Mouse (Mus musculus) heart, embryonic 11.5 days (tissue): ENCODE results near the gene Trappc11. TPM values are rescaled to one million over a fixed set of nuclear protein-coding genes. Genes with fewer than 3 reads are reported as not detected.
A peak's percentile ranks its signal among the peaks of the same experiment; 100 is the strongest.

ENCODE experiments used
- ATAC-seq: fragments of 200-750 bp; cut with Nextera tagmentation; replicated peaks from 2 replicates; pipeline ENCODE4 v1.8.0; 2017; ENCODE audit warnings: moderate library complexity; ENCODE audit not compliant: insufficient number of reproducible peaks, low FRiP score, low TSS enrichment
- H3K27ac ChIP-seq: fragments of 300-500 bp; sonication (generic); 2 replicates; pipeline ENCODE4 v1.5.1; 2014; ENCODE audit warnings: mild to moderate bottlenecking, low read depth, low read length
- H3K27me3 ChIP-seq: fragments of 300-500 bp; sonication (generic); 2 replicates; pipeline ENCODE4 v1.6.1; 2014; ENCODE audit warnings: mild to moderate bottlenecking, low read length, mixed read lengths; ENCODE audit not compliant: control insufficient read depth, insufficient read depth
- H3K36me3 ChIP-seq: fragments of 300-500 bp; sonication (generic); 2 replicates; pipeline ENCODE4 v1.6.1; 2014; ENCODE audit warnings: mild to moderate bottlenecking, low read length, moderate library complexity, mixed read lengths; ENCODE audit not compliant: control insufficient read depth, insufficient read depth
- H3K4me1 ChIP-seq: fragments of 300-500 bp; sonication (generic); 2 replicates; pipeline ENCODE4 v1.6.1; 2014; ENCODE audit warnings: low read length; ENCODE audit not compliant: control insufficient read depth, insufficient read depth
- H3K4me2 ChIP-seq: fragments of 300-500 bp; sonication (generic); 2 replicates; pipeline ENCODE4 v1.6.1; 2014; ENCODE audit warnings: mild to moderate bottlenecking, moderate library complexity
- H3K4me3 ChIP-seq: fragments of 300-500 bp; sonication (generic); 2 replicates; pipeline ENCODE4 v1.5.1; 2014; ENCODE audit warnings: low read depth, low read length
- H3K9ac ChIP-seq: fragments of 300-500 bp; sonication (generic); 2 replicates; pipeline ENCODE4 v1.6.1; 2014; ENCODE audit warnings: mild to moderate bottlenecking, low read depth, low read length, moderate library complexity
- H3K9me3 ChIP-seq: fragments of 300-500 bp; sonication (generic); replicated peaks from 2 replicates; pipeline ENCODE4 v1.6.1; 2016; ENCODE audit warnings: low read length; ENCODE audit not compliant: control insufficient read depth
- whole genome bisulfite sequencing: fragments of 180-500 bp; shearing (Covaris S2); extraction: QIAGEN DNeasy Blood & Tissue Kit; methylation state at CpG from one replicate; pipeline ENCODE4 v1.1.7; 2014; ENCODE audit not compliant: insufficient replicate concordance; 5-methylcytosine and 5-hydroxymethylcytosine counted together
- polyA plus RNA-seq: library from polyadenylated mRNA; unstranded; fragments of >200 nt; fragmentation: Nextera tagmentation; extraction: Ambion mirVana; gene quantifications from 2 replicates; pipeline ENCODE4 v1.2.1, GENCODE M21; 2014

Gene Trappc11
- 25.1 and 29.3 TPM in 2 replicates for polyA plus RNA-seq

DNA sequence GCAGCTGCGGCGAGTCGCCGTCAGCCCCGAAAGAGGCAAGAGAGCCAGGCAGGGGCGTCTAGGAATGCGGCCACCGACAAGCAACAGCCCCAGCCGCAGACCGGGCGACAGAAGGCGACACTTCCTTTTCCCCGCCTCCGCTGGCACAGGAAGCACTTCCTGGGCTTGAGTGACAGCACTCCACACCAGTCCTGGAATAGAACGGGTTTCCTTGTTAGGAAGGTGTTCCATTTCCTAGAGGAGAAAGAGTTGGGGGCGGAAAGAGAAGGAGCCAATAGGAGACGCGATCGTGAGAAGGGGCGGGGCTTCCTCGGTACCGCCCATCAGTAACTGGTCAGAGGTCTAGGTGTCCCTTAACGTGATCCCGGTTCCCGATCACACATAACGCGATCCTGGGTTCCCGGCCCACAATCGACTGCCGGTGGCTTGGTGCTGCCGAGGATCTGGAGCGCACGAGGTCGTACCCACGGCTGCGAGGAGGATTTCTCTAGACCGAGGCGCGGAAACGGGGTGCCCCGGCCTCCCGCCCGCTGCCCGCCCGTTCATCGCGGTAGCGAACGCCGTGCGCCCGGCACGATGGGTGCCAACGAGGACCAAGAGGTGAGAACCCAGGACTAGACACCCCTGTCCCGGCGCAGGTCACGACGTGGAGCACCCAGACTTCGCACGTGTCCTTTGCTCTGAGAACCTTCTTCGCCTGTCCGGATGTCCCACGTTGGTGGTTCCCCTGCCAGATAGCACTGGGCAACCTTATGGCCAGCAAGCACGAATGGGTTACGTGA is at the start of gene Trappc11, which contains the start of gene Rwdd4a:
TSS of gene Trappc11 (minus strand) at position 127 of the 782 bp plus-strand sequence.
TSS of gene Rwdd4a (plus strand) at position 321 of the 782 bp plus-strand sequence.
- H3K9me3 ChIP-seq = no peaks in the 10 kb centered on the region
- peak within 1 kb of the TSS; percentile 71 for H3K27ac ChIP-seq
- peak within 1 kb of the TSS; percentile 88 for H3K4me3 ChIP-seq
- H3K27me3 ChIP-seq = no peaks in the 10 kb centered on the region
- H3K36me3 ChIP-seq = peaks cover 2% of the 10 kb centered on the region; the same call in 1 of the 2 replicates
- H3K4me2 ChIP-seq = peak within 1 kb of the TSS; percentile 86
- peak within 1 kb of the TSS; percentile 93 for H3K9ac ChIP-seq
- under 1% methylated on average over 65 of the region's 65 CpGs for WGBS
- ATAC-seq = peak; percentile 99
- H3K4me1 ChIP-seq = peaks cover 13% of the 10 kb centered on the region

- H3K36me3 ChIP-seq = no peaks in the 10 kb centered on the region
- no peaks in the 10 kb centered on the region for H3K27me3 ChIP-seq
- no peaks in the 10 kb centered on the region for H3K9me3 ChIP-seq
- WGBS = 77% methylated on average over 7 of the region's 7 CpGs
- H3K4me1 ChIP-seq = 0 out of 2 replicates have a peak, but pooled peaks cover 4% of the 10 kb centered on the region
- no peak overlapping the region for H3K27ac ChIP-seq
- no peak overlapping the region for H3K4me3 ChIP-seq
- H3K4me2 ChIP-seq = no peak overlapping the region
- no peak for ATAC-seq
- no peak overlapping the region for H3K9ac ChIP-seq
Measured at GRCm38 (mm10) chr8:47581454-47581853, 48.2 kb upstream of the Trappc11 start.

DNA sequence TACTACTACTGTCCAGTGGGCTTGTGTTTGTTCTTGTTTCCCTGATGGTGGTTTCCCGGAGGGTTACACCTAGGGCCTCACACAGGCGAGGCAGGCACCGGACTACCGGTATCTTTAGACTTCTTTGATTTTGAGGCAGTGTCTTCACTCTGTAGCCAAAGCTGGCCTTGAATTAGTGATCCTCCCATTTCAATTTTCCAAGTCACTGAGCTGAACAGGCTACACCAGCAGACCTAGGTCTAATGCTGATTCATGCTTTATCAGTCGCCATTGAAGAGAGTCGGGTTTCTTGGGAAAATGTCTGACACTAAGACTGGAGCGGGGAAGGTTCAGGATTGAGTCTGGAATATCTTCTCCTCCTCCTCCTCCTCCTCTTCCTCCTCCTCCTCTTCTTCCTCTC is 40.2 kb upstream of the Trappc11 start:
- H3K4me3 ChIP-seq = no peak overlapping the region
- no peaks in the 10 kb centered on the region for H3K36me3 ChIP-seq
- H3K27ac ChIP-seq = no peak overlapping the region
- no peak for ATAC-seq
- no peak overlapping the region for H3K9ac ChIP-seq
- H3K9me3 ChIP-seq = no peaks in the 10 kb centered on the region
- no peak overlapping the region for H3K4me2 ChIP-seq
- no peaks in the 10 kb centered on the region for H3K27me3 ChIP-seq
- no peaks in the 10 kb centered on the region for H3K4me1 ChIP-seq
- WGBS = 90% methylated on average over 7 of the region's 7 CpGs

DNA sequence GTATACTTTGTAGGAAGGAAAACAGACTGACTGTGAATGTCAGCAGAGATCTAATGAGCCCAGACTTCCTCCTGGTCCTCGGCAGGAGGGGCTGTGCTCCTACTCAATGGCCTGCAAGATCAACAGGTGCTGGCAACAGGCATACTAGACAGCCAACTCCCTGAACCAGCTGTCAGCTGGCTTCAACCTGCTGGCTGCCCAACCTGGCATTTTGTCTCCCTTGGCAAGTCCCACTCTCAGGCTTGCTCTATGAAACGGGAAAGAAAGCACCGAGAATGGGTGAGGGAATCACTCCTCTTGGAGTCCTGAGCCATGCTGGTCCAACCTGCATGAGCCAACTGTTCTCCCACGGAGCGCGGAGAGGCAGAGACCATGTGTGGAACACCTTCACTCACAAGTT is 36.9 kb upstream of the Trappc11 start:
- H3K4me3 ChIP-seq = no peak overlapping the region
- H3K27ac ChIP-seq = no peak overlapping the region
- 81% methylated on average over 6 of the region's 6 CpGs for WGBS
- no peak for ATAC-seq
- H3K36me3 ChIP-seq = no peaks in the 10 kb centered on the region
- H3K4me2 ChIP-seq = no peak overlapping the region
- no peaks in the 10 kb centered on the region for H3K4me1 ChIP-seq
- H3K9ac ChIP-seq = no peak overlapping the region
- no peaks in the 10 kb centered on the region for H3K9me3 ChIP-seq
- H3K27me3 ChIP-seq = no peaks in the 10 kb centered on the region

DNA sequence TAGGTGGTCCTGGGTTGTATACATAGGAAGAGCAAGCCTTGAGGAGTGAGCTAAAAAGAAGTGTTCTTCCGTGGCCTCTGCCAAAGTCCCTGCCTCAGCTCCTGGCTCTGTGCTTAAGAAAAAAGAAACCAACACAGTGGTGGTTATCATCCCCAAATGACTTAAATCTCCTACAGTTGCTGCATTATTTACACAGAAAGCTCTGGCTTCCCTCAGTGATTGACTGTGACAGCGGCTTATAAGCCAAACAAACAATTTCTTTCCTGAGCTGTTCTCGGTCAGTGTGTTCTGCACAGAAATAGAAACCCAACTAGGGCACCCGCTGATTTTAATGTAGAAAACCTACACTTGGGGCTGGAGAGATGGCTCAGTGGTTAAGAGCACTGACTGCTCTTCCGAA is 34.8 kb upstream of the Trappc11 start:
- no peak overlapping the region for H3K4me2 ChIP-seq
- no peak overlapping the region for H3K4me3 ChIP-seq
- H3K27ac ChIP-seq = no peak overlapping the region
- no peak for ATAC-seq
- no peaks in the 10 kb centered on the region for H3K4me1 ChIP-seq
- H3K36me3 ChIP-seq = no peaks in the 10 kb centered on the region
- 63% methylated on average over 5 of the region's 5 CpGs for WGBS
- no peaks in the 10 kb centered on the region for H3K27me3 ChIP-seq
- no peaks in the 10 kb centered on the region for H3K9me3 ChIP-seq
- no peak overlapping the region for H3K9ac ChIP-seq

GRCm38 (mm10) chr8:47566551-47566950 is 33.3 kb upstream of the Trappc11 start:
- no peak for ATAC-seq
- Histone ChIP-seq H3K36me3 (no peaks in the 10 kb centered on the region), H3K4me3 (no peak overlapping the region), H3K9me3 (no peaks in the 10 kb centered on the region), H3K27ac (no peak overlapping the region), H3K4me2 (no peak overlapping the region), H3K9ac (no peak overlapping the region), H3K27me3 (no peaks in the 10 kb centered on the region), H3K4me1 (no peaks in the 10 kb centered on the region)
- 87% methylated on average over 6 of the region's 6 CpGs for WGBS

- no peak for ATAC-seq
- no peaks in the 10 kb centered on the region for H3K9me3 ChIP-seq
- no peak overlapping the region for H3K4me3 ChIP-seq
- H3K4me2 ChIP-seq = no peak overlapping the region
- no peak overlapping the region for H3K9ac ChIP-seq
- 83% methylated on average over 7 of the region's 7 CpGs for WGBS
- no peak overlapping the region for H3K27ac ChIP-seq
- H3K36me3 ChIP-seq = no peaks in the 10 kb centered on the region
- H3K27me3 ChIP-seq = no peaks in the 10 kb centered on the region
- 0 out of 2 replicates have a peak, but pooled peaks cover 3% of the 10 kb centered on the region for H3K4me1 ChIP-seq
Measured at GRCm38 (mm10) chr8:47560801-47561200, 27.5 kb upstream of the Trappc11 start.

DNA sequence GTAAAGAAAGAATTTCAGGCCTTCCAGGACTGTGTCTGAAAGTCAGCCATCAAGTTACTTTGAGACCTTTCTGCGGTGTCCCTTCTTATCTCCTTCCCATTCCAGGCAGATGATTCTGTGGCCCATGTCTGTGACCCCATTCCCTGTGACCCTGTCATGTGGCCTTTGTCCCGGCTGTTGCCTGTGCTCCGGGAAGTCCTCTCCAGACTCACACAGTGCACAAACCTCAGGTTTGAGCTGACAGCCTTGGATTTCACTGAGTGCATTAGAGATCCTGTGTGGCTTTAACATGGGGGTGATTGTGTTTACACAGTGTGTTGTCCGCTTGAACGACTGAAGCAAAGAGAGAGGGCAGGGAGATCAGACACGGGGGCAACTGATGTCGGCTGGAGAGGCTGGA is 25.0 kb upstream of the Trappc11 start:
- peaks cover 2% of the 10 kb centered on the region; the same call in 1 of the 2 replicates for H3K36me3 ChIP-seq
- no peak overlapping the region for H3K27ac ChIP-seq
- no peak overlapping the region for H3K4me2 ChIP-seq
- no peak for ATAC-seq
- H3K9me3 ChIP-seq = no peaks in the 10 kb centered on the region
- no peak overlapping the region for H3K9ac ChIP-seq
- 0 out of 2 replicates have a peak, but pooled peaks cover 3% of the 10 kb centered on the region for H3K4me1 ChIP-seq
- H3K27me3 ChIP-seq = no peaks in the 10 kb centered on the region
- WGBS = 16% methylated on average over 7 of the region's 7 CpGs
- H3K4me3 ChIP-seq = no peak overlapping the region
